10 mouse cellular contexts compared by ENCODE assay signal in the genomic region with DNA sequence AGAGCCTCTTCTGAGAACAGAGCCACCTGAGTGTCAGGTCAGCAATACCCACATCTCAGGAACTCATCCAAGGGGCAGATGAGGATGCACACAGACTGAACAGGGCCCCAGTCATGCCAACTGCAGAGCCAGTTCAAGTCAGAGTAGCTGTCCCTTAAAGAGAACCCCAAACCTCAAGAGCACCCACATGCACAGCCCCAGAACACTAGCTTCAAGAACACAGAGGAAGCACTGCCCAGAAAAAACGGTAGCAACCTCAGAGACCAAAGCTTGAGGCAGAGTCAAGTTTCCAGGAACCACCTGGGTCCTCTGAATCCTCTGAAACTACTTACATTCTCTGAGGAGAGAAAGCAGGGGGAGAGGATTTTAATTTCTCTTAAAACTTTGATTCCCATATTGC. TPM values are rescaled to one million over a fixed set of nuclear protein-coding genes. Genes with fewer than 3 reads are reported as not detected.
DNase-seq lines count a peak whose midpoint lies in the region; ATAC-seq and TF ChIP-seq lines count a peak whose summit lies in the region.
"Had no signal": no experiment of that assay in that cellular context is flagged by ENCODE, and none has a peak within 500 bp of the region (broad histone marks: within the 10 kb centered on the region; RNA-seq: fewer than 3 reads in every experiment).

No protein-coding gene starts in this region.

- DNase-seq in heart, postnatal 25 days (ENCODE audit: low spot score): no peak
- DNase-seq in MEL (ENCODE audit: low read depth, low spot score): peak; percentile 26
- DNase-seq in forebrain, postnatal 0 days: no peak
- no peak for DNase-seq in midbrain, postnatal 0 days (ENCODE audit: low spot score)
- no peak for DNase-seq in urinary bladder, postnatal 25 days (ENCODE audit: low spot score)
- DNase-seq: liver, embryonic 13.5 days; right cerebral cortex, adult 18-20 months had no signal

- peak overlapping the region; percentile 95 for H3K4me2 ChIP-seq in heart, embryonic 13.5 days
- peak overlapping the region; percentile 85 for H3K4me2 ChIP-seq in forebrain, postnatal 0 days (ENCODE audit: low read depth)
- H3K4me2 ChIP-seq in midbrain, postnatal 0 days (ENCODE audit: low read depth, low read length, poor library complexity, severe bottlenecking): peak overlapping the region; percentile 82

- no peaks in the 10 kb centered on the region for H3K9me3 ChIP-seq in heart, embryonic 13.5 days
- H3K9me3 ChIP-seq in MEL (replicated peaks; ENCODE audit: insufficient read depth, low read length): no peaks in the 10 kb centered on the region
- no peaks in the 10 kb centered on the region for H3K9me3 ChIP-seq in forebrain, postnatal 0 days (ENCODE audit: low read length)
- H3K9me3 ChIP-seq in midbrain, postnatal 0 days (ENCODE audit: low read length): no peaks in the 10 kb centered on the region
- H3K9me3 ChIP-seq: liver, embryonic 13.5 days had no signal

- H3K27me3 ChIP-seq in heart, embryonic 13.5 days (replicated peaks): no peaks in the 10 kb centered on the region
- H3K27me3 ChIP-seq in MEL (ENCODE audit: control insufficient read depth in 1 of 2, insufficient read depth in 2 of 2, low read length in 2 of 2): no peaks in the 10 kb centered on the region
- no peaks in the 10 kb centered on the region for H3K27me3 ChIP-seq in forebrain, postnatal 0 days (ENCODE audit: insufficient read depth, low read length)
- no peaks in the 10 kb centered on the region for H3K27me3 ChIP-seq in midbrain, postnatal 0 days (ENCODE audit: insufficient read depth, low read length)

- WGBS in heart, embryonic 13.5 days: 52% methylated on average over 1 of the region's 1 CpGs
- WGBS in forebrain, postnatal 0 days: 57% methylated on average over 1 of the region's 1 CpGs
- WGBS in midbrain, postnatal 0 days: 47% methylated on average over 1 of the region's 1 CpGs

- TF ChIP-seq CTCF in MEL (IDR thresholded peaks at IDR 0.05 in 2 of 3, conservative IDR thresholded peaks at IDR 0.05 in 1 of 3; ENCODE audit: control insufficient read depth in 1 of 3, insufficient read depth in 1 of 3, low read depth in 2 of 3, low read length in 3 of 3, poor library complexity in 1 of 3, severe bottlenecking in 1 of 3): no peak
- no peak for TF ChIP-seq CTCF in forebrain, postnatal 0 days (IDR thresholded peaks at IDR 0.05; ENCODE audit: low read depth)
- no peak for TF ChIP-seq CTCF in midbrain, postnatal 0 days (IDR thresholded peaks at IDR 0.05)

- no peak for TF ChIP-seq RAD21 in MEL (IDR thresholded peaks at IDR 0.05; ENCODE audit: low read depth, low read length)

- H3K4me1 ChIP-seq in heart, embryonic 13.5 days: peaks cover 66% of the 10 kb centered on the region
- H3K4me1 ChIP-seq in MEL (ENCODE audit: control insufficient read depth in 1 of 2, insufficient read depth in 2 of 2, low read length in 2 of 2): peaks cover 0 to 21% of the 10 kb centered on the region in 2 experiments; a peak in 3 of 4 replicates
- H3K4me1 ChIP-seq in forebrain, postnatal 0 days (ENCODE audit: insufficient read depth): peaks cover 10% of the 10 kb centered on the region
- H3K4me1 ChIP-seq in midbrain, postnatal 0 days (ENCODE audit: insufficient read depth, low read length): peaks cover 17% of the 10 kb centered on the region; the same call in 1 of the 2 replicates

- no peak for ATAC-seq in heart, embryonic 13.5 days (ENCODE audit: extremely low read depth, insufficient number of reproducible peaks, low FRiP score, low TSS enrichment)
- ATAC-seq in forebrain, postnatal 0 days: no peak
- ATAC-seq in midbrain, postnatal 0 days (ENCODE audit: low FRiP score): no peak
- ATAC-seq in erythroblast, adult 5-6 weeks (replicated peaks; ENCODE audit: low FRiP score, poor library complexity, severe bottlenecking): no peak
- no peak for ATAC-seq in megakaryocyte-erythroid progenitor cell, adult 5-6 weeks (replicated peaks; ENCODE audit: low FRiP score, low TSS enrichment, poor library complexity, severe bottlenecking)

- intact Hi-C loops in heart, postnatal 25 days (cut with DNase I): loop anchor here (10.0 kb wide), 1 partner anchor 309 kb away; a partner anchor contains a TSS

- peak overlapping the region; percentile 94 for H3K4me3 ChIP-seq in heart, embryonic 13.5 days
- H3K4me3 ChIP-seq in MEL (ENCODE audit: control insufficient read depth in 1 of 2, insufficient read depth in 1 of 2, low read depth in 2 of 2, low read length in 2 of 2): no peak overlapping the region
- H3K4me3 ChIP-seq in forebrain, postnatal 0 days (ENCODE audit: low read depth, low read length): no peak overlapping the region
- peak overlapping the region; percentile 94; the same call in 1 of the 2 replicates for H3K4me3 ChIP-seq in midbrain, postnatal 0 days (ENCODE audit: low read depth, low read length)

- TF ChIP-seq POLR2A in MEL (IDR thresholded peaks at IDR 0.05; ENCODE audit: control insufficient read depth in 1 of 2, insufficient read depth in 1 of 2, low read depth in 1 of 2, low read length in 2 of 2, poor library complexity in 1 of 2): no peak

- peaks cover 15% of the 10 kb centered on the region for H3K36me3 ChIP-seq in heart, embryonic 13.5 days
- peaks cover 0 to 6% of the 10 kb centered on the region in 2 experiments; a peak in 2 of 4 replicates for H3K36me3 ChIP-seq in MEL (ENCODE audit: control insufficient read depth in 1 of 2, insufficient read depth in 2 of 2, low read length in 2 of 2)
- peaks cover 13% of the 10 kb centered on the region for H3K36me3 ChIP-seq in forebrain, postnatal 0 days (ENCODE audit: insufficient read depth)
- peaks cover 6% of the 10 kb centered on the region; the same call in 1 of the 2 replicates for H3K36me3 ChIP-seq in midbrain, postnatal 0 days (ENCODE audit: insufficient read depth, low read length)

- H3K27ac ChIP-seq in heart, embryonic 13.5 days (replicated peaks): no peak overlapping the region
- no peak overlapping the region for H3K27ac ChIP-seq in MEL (ENCODE audit: control insufficient read depth, low read depth, low read length)
- H3K27ac ChIP-seq in forebrain, postnatal 0 days (ENCODE audit: low read depth, low read length): no peak overlapping the region
- no peak overlapping the region for H3K27ac ChIP-seq in midbrain, postnatal 0 days (ENCODE audit: low read depth, low read length)
- H3K27ac ChIP-seq: liver, embryonic 13.5 days had no signal

- peak overlapping the region; percentile 97 for H3K9ac ChIP-seq in heart, embryonic 13.5 days
- H3K9ac ChIP-seq in MEL (ENCODE audit: control insufficient read depth, low read depth, low read length, poor library complexity, severe bottlenecking): no peak overlapping the region
- H3K9ac ChIP-seq in forebrain, postnatal 0 days: peak overlapping the region; percentile 81; the same call in 1 of the 2 replicates
- no peak overlapping the region for H3K9ac ChIP-seq in midbrain, postnatal 0 days (replicated peaks; ENCODE audit: low read length, poor library complexity, severe bottlenecking)

- TF ChIP-seq EP300 in MEL (IDR thresholded peaks at IDR 0.05; ENCODE audit: low read depth in 1 of 2, low read length in 2 of 2): no peak

- H3K79me2 ChIP-seq in MEL (ENCODE audit: control insufficient read depth, insufficient read depth, low read length, poor library complexity): peaks cover 25% of the 10 kb centered on the region

RNA-seq across cellular contexts. Expression of a gene that starts 1.5 kb away (rescaled TPM):
- 20.7 and 22.1 TPM in 2 replicates for polyA plus RNA-seq in heart, embryonic 13.5 days (2015; fragmentation: Nextera tagmentation; extraction: Ambion mirVana)
- 10 to 100 TPM; 22.4 to 24.1 TPM for total RNA-seq in heart, postnatal 25 days (2021)
- 9.1 and 9.6 TPM in 2 replicates for total RNA-seq in MEL (2012; rRNA removed)
- 10 to 100 TPM in 1 of 2 experiments, not detected in 1; 33.2 TPM for polyA plus RNA-seq in MEL (2012; ENCODE audit: insufficient read depth in 1 of 2, insufficient read length in 2 of 2, low read depth in 1 of 2, low replicate concordance in 2 of 2, missing spikeins in 1 of 2)
- 27.5 and 35.5 TPM in 2 replicates for total RNA-seq in forebrain, postnatal 0 days (2014; rRNA removed)
- polyA plus RNA-seq in forebrain, postnatal 0 days (2015; fragmentation: Nextera tagmentation; extraction: Ambion mirVana): 16.4 and 17.9 TPM in 2 replicates
- 34.1 and 41.2 TPM in 2 replicates for total RNA-seq in midbrain, postnatal 0 days (2014; rRNA removed)
- polyA plus RNA-seq in midbrain, postnatal 0 days (2015; fragmentation: Nextera tagmentation; extraction: Ambion mirVana): 13.8 and 14.6 TPM in 2 replicates
- total RNA-seq in erythroblast, adult 5-6 weeks (2015; ENCODE audit: low replicate concordance): 1.5 and 3.1 TPM in 2 replicates
- total RNA-seq in erythroblast, adult 5-6 weeks (2017; ENCODE audit: low replicate concordance): 0.26 and 0.56 TPM in 2 replicates
- 3.1 and 4.8 TPM in 2 replicates for total RNA-seq in megakaryocyte-erythroid progenitor cell, adult 5-6 weeks (2014; fragmentation: Nextera tagmentation)
- total RNA-seq in megakaryocyte-erythroid progenitor cell, adult 5-6 weeks (2017): 0.56 and 4.5 TPM in 2 replicates

RNA-seq across cellular contexts. Expression of a gene that starts 15.0 kb away (rescaled TPM):
- 62.3 and 66.2 TPM in 2 replicates for polyA plus RNA-seq in heart, embryonic 13.5 days (2015; fragmentation: Nextera tagmentation; extraction: Ambion mirVana)
- total RNA-seq in heart, postnatal 25 days (2021): 10 to 100 TPM; 21.5 to 22.5 TPM
- total RNA-seq in MEL (2012; rRNA removed): 132 and 178 TPM in 2 replicates
- polyA plus RNA-seq in MEL (2012; ENCODE audit: insufficient read depth in 1 of 2, insufficient read length in 2 of 2, low read depth in 1 of 2, low replicate concordance in 2 of 2, missing spikeins in 1 of 2): 100 to 1,000 TPM in 1 of 2 experiments, not detected in 1; 185 TPM
- 74.9 and 82.4 TPM in 2 replicates for total RNA-seq in forebrain, postnatal 0 days (2014; rRNA removed)
- polyA plus RNA-seq in forebrain, postnatal 0 days (2015; fragmentation: Nextera tagmentation; extraction: Ambion mirVana): 66.7 and 67.2 TPM in 2 replicates
- 55.5 and 57.4 TPM in 2 replicates for total RNA-seq in midbrain, postnatal 0 days (2014; rRNA removed)
- 67.6 and 76.4 TPM in 2 replicates for polyA plus RNA-seq in midbrain, postnatal 0 days (2015; fragmentation: Nextera tagmentation; extraction: Ambion mirVana)
- total RNA-seq in erythroblast, adult 5-6 weeks (2015; ENCODE audit: low replicate concordance): 20.9 and 48.0 TPM in 2 replicates
- 16.4 and 19.1 TPM in 2 replicates for total RNA-seq in erythroblast, adult 5-6 weeks (2017; ENCODE audit: low replicate concordance)
- total RNA-seq in megakaryocyte-erythroid progenitor cell, adult 5-6 weeks (2014; fragmentation: Nextera tagmentation): 162 and 237 TPM in 2 replicates
- 56.6 and 73.7 TPM in 2 replicates for total RNA-seq in megakaryocyte-erythroid progenitor cell, adult 5-6 weeks (2017)

RNA-seq across cellular contexts. Expression of a gene that starts 15.1 kb away (rescaled TPM):
- 409 and 412 TPM in 2 replicates for polyA plus RNA-seq in heart, embryonic 13.5 days (2015; fragmentation: Nextera tagmentation; extraction: Ambion mirVana)
- total RNA-seq in heart, postnatal 25 days (2021): 10 to 100 TPM; 42.7 to 43.0 TPM
- 420 and 440 TPM in 2 replicates for total RNA-seq in MEL (2012; rRNA removed)
- polyA plus RNA-seq in MEL (2012; ENCODE audit: insufficient read depth in 1 of 2, insufficient read length in 2 of 2, low read depth in 1 of 2, low replicate concordance in 2 of 2, missing spikeins in 1 of 2): 100 to 1,000 TPM; 162 to 681 TPM
- total RNA-seq in forebrain, postnatal 0 days (2014; rRNA removed): 171 and 209 TPM in 2 replicates
- polyA plus RNA-seq in forebrain, postnatal 0 days (2015; fragmentation: Nextera tagmentation; extraction: Ambion mirVana): 428 and 477 TPM in 2 replicates
- 170 and 192 TPM in 2 replicates for total RNA-seq in midbrain, postnatal 0 days (2014; rRNA removed)
- polyA plus RNA-seq in midbrain, postnatal 0 days (2015; fragmentation: Nextera tagmentation; extraction: Ambion mirVana): 412 and 447 TPM in 2 replicates
- 74.6 and 96.3 TPM in 2 replicates for total RNA-seq in erythroblast, adult 5-6 weeks (2015; ENCODE audit: low replicate concordance)
- 83.7 and 90.7 TPM in 2 replicates for total RNA-seq in erythroblast, adult 5-6 weeks (2017; ENCODE audit: low replicate concordance)
- total RNA-seq in megakaryocyte-erythroid progenitor cell, adult 5-6 weeks (2014; fragmentation: Nextera tagmentation): 485 and 544 TPM in 2 replicates
- 572 and 765 TPM in 2 replicates for total RNA-seq in megakaryocyte-erythroid progenitor cell, adult 5-6 weeks (2017)

RNA-seq across cellular contexts. Expression of a gene that starts 15.8 kb away (rescaled TPM):
- polyA plus RNA-seq in heart, embryonic 13.5 days (2015; fragmentation: Nextera tagmentation; extraction: Ambion mirVana): not detected in 2 replicates
- total RNA-seq in heart, postnatal 25 days (2021): not detected
- total RNA-seq in MEL (2012; rRNA removed): not detected in 2 replicates
- polyA plus RNA-seq in MEL (2012; ENCODE audit: insufficient read depth in 1 of 2, insufficient read length in 2 of 2, low read depth in 1 of 2, low replicate concordance in 2 of 2, missing spikeins in 1 of 2): not detected
- not detected in 2 replicates for total RNA-seq in forebrain, postnatal 0 days (2014; rRNA removed)
- 0.11 TPM in 1 of 2 replicates, not detected in the other for polyA plus RNA-seq in forebrain, postnatal 0 days (2015; fragmentation: Nextera tagmentation; extraction: Ambion mirVana)
- total RNA-seq in midbrain, postnatal 0 days (2014; rRNA removed): not detected in 2 replicates
- polyA plus RNA-seq in midbrain, postnatal 0 days (2015; fragmentation: Nextera tagmentation; extraction: Ambion mirVana): not detected in 2 replicates
- not detected in 2 replicates for total RNA-seq in erythroblast, adult 5-6 weeks (2015; ENCODE audit: low replicate concordance)
- not detected in 2 replicates for total RNA-seq in erythroblast, adult 5-6 weeks (2017; ENCODE audit: low replicate concordance)
- total RNA-seq in megakaryocyte-erythroid progenitor cell, adult 5-6 weeks (2014; fragmentation: Nextera tagmentation): not detected in 2 replicates
- total RNA-seq in megakaryocyte-erythroid progenitor cell, adult 5-6 weeks (2017): not detected in 2 replicates
- polyA plus RNA-seq: liver, embryonic 13.5 days had no signal

RNA-seq across cellular contexts. Expression of a gene that starts 24.7 kb away (rescaled TPM):
- 1.8 and 2.7 TPM in 2 replicates for polyA plus RNA-seq in heart, embryonic 13.5 days (2015; fragmentation: Nextera tagmentation; extraction: Ambion mirVana)
- total RNA-seq in heart, postnatal 25 days (2021): not detected
- total RNA-seq in MEL (2012; rRNA removed): 0.77 and 0.85 TPM in 2 replicates
- polyA plus RNA-seq in MEL (2012; ENCODE audit: insufficient read depth in 1 of 2, insufficient read length in 2 of 2, low read depth in 1 of 2, low replicate concordance in 2 of 2, missing spikeins in 1 of 2): 10 to 100 TPM in 1 of 2 experiments, not detected in 1; 32.7 TPM
- total RNA-seq in forebrain, postnatal 0 days (2014; rRNA removed): not detected in 2 replicates
- polyA plus RNA-seq in forebrain, postnatal 0 days (2015; fragmentation: Nextera tagmentation; extraction: Ambion mirVana): 1.3 and 3.1 TPM in 2 replicates
- total RNA-seq in midbrain, postnatal 0 days (2014; rRNA removed): 0.57 TPM in 1 of 2 replicates, not detected in the other
- polyA plus RNA-seq in midbrain, postnatal 0 days (2015; fragmentation: Nextera tagmentation; extraction: Ambion mirVana): 1.3 TPM in 1 of 2 replicates, not detected in the other
- not detected in 2 replicates for total RNA-seq in erythroblast, adult 5-6 weeks (2015; ENCODE audit: low replicate concordance)
- not detected in 2 replicates for total RNA-seq in erythroblast, adult 5-6 weeks (2017; ENCODE audit: low replicate concordance)
- total RNA-seq in megakaryocyte-erythroid progenitor cell, adult 5-6 weeks (2014; fragmentation: Nextera tagmentation): not detected in 2 replicates
- total RNA-seq in megakaryocyte-erythroid progenitor cell, adult 5-6 weeks (2017): 0.47 TPM in 1 of 2 replicates, not detected in the other

Comparison
In these comparisons a context has a peak if more than half of its experiments do, and no peak if none do; other contexts are left out.
1. H3K4me3 ChIP-seq: peak in heart, embryonic 13.5 days (single experiment) and midbrain, postnatal 0 days (single experiment); none in MEL (0 of 2) and forebrain, postnatal 0 days (single experiment).
2. H3K9ac ChIP-seq: peak in heart, embryonic 13.5 days (single experiment) and forebrain, postnatal 0 days (single experiment); none in MEL (single experiment) and midbrain, postnatal 0 days (single experiment).
3. Peak in every context shown above with its lines, with median percentiles within 50 percentile points of each other: H3K4me2 ChIP-seq.